Mouse (Mus musculus) midbrain, embryonic 14.5 days (tissue): Measurements from ENCODE around the gene Ccdc157. TPM values are rescaled to one million over a fixed set of nuclear protein-coding genes. Genes with fewer than 3 reads are reported as not detected.

ENCODE experiments used
- ATAC-seq: fragments of 200-750 bp; cut with Nextera tagmentation; 2 replicates; pipeline ENCODE4 v1.8.0; 2017; ENCODE audit warnings: moderate number of reproducible peaks, moderate library complexity; ENCODE audit not compliant: low FRiP score, low TSS enrichment
- DNase-seq: peaks from one replicate; pipeline ENCODE4 v3.0.0-alpha.2; 2015
- H3K27ac ChIP-seq: fragments of 300-500 bp; sonication (generic); replicated peaks from 2 replicates; pipeline ENCODE4 v1.5.1; 2014; ENCODE audit warnings: mild to moderate bottlenecking, low read depth, low read length, moderate library complexity
- H3K27me3 ChIP-seq: fragments of 300-500 bp; sonication (generic); 2 replicates; pipeline ENCODE4 v1.6.1; 2014; ENCODE audit warnings: low read length, control low read depth, mixed read lengths; ENCODE audit not compliant: control insufficient read depth, insufficient read depth
- H3K36me3 ChIP-seq: fragments of 300-500 bp; sonication (generic); 2 replicates; pipeline ENCODE4 v1.6.1; 2014; ENCODE audit warnings: low read length, control low read depth; ENCODE audit not compliant: control insufficient read depth, insufficient read depth
- H3K4me1 ChIP-seq: fragments of 300-500 bp; sonication (generic); 2 replicates; pipeline ENCODE4 v1.6.1; 2014; ENCODE audit warnings: mild to moderate bottlenecking, antibody characterized with exemption, low read length, control low read depth; ENCODE audit not compliant: control insufficient read depth, insufficient read depth
- H3K4me2 ChIP-seq: fragments of 300-500 bp; sonication (generic); 2 replicates; pipeline ENCODE4 v1.6.1; 2014; ENCODE audit warnings: mild to moderate bottlenecking, low read length, moderate library complexity
- H3K4me3 ChIP-seq: fragments of 300-500 bp; sonication (generic); replicated peaks from 2 replicates; pipeline ENCODE4 v1.5.1; 2014; ENCODE audit warnings: low read depth, low read length
- H3K9ac ChIP-seq: fragments of 300-500 bp; sonication (generic); replicated peaks from 2 replicates; pipeline ENCODE4 v1.6.1; 2014; ENCODE audit warnings: mild to moderate bottlenecking, low read length, moderate library complexity
- H3K9me3 ChIP-seq: fragments of 300-500 bp; sonication (generic); 2 replicates; pipeline ENCODE4 v1.6.1; 2016; ENCODE audit warnings: low read length, control low read depth, mixed read lengths; ENCODE audit not compliant: control insufficient read depth
- WGBS: fragments of 180-500 bp; shearing (Covaris S2); extraction: QIAGEN DNeasy Blood & Tissue Kit; methylation state at CpG from one replicate; pipeline ENCODE4 v1.1.7; 2014; 5-methylcytosine and 5-hydroxymethylcytosine counted together
- polyA plus RNA-seq: library from polyadenylated mRNA; unstranded; fragments of >200 nt; fragmentation: Nextera tagmentation; extraction: Ambion mirVana; gene quantifications from 2 replicates; pipeline ENCODE4 v1.2.1, GENCODE M21; 2014

The Ccdc157 gene
- polyA plus RNA-seq, 1 experiment from 2014 or later: 7.1 TPM

DNA sequence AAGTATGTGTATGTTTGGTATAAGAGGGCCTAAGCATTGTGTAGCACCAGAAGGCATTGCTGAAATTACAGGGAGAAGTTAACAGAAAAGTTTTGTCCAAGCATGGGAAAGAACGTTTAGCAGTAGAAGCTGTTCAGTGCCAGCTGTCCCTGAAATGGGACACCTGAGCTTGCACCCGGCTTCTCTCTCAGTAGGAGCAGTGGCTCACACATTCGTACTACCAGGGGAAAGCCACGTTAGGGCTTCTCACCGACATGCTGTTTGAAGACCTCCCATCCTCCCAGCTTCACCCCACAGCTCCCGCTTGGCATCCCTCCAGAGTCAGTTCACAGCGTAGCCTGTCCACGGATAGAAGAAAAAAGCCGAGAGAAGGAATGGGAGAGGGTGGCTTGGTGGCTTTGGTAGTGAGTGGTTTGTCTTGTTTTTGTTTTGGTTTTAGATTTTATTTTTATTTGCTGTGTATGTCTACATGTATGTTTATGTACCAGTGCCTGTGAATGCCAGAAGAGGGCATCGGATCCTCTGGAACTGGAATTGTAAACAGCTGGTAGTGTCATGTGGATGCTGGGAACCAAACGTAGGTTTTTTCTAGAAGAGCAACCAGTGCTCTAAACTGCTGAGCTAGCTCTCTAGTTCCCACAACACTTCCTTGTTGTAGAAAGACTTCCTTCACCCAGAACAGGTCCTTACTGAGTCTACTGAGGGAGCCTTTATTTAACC lies 42.0 kb upstream of the Ccdc157 start:
- DNase-seq (no peak), ATAC-seq (no peak)
- no peak overlapping the region for H3K27ac ChIP-seq
- no peaks in the 10 kb centered on the region for H3K9me3 ChIP-seq
- 76% methylated on average over 11 of the region's 11 CpGs for WGBS
- no peaks in the 10 kb centered on the region for H3K4me1 ChIP-seq
- H3K4me2 ChIP-seq: no peak overlapping the region
- no peak overlapping the region for H3K9ac ChIP-seq
- no peak overlapping the region for H3K4me3 ChIP-seq
- H3K27me3 ChIP-seq: no peaks in the 10 kb centered on the region
- peaks cover 8% of the 10 kb centered on the region for H3K36me3 ChIP-seq

DNA sequence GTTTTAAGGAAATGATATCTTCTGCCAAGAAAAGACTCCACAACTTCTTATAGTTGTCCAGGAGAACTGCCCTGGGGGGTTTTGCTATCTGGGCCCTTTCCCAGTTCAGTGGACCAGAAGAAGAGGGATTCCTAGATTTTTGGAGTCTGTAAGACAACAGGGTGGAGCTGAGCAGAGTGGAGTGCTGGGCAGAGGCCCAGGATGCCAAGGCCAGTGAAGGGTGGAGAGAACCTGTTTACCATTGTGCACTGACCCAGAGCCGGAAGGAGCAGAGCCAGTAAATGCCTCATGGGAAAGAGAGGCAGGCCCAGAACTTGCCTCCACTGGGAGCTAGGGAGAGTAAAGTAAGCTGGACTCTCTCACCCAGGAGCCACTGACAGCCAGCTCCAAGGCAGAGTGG lies 37.6 kb upstream of the Ccdc157 start:
- WGBS: 72% methylated on average over 1 of the region's 1 CpGs
- Histone ChIP-seq H3K9me3 (no peaks in the 10 kb centered on the region), H3K4me3 (no peak overlapping the region), H3K4me2 (no peak overlapping the region), H3K9ac (no peak overlapping the region), H3K4me1 (no peaks in the 10 kb centered on the region), H3K27ac (no peak overlapping the region), H3K36me3 (0 out of 2 replicates have a peak, but pooled peaks cover 3% of the 10 kb centered on the region), H3K27me3 (no peaks in the 10 kb centered on the region)
- DNase-seq (no peak), ATAC-seq (no peak)

DNA sequence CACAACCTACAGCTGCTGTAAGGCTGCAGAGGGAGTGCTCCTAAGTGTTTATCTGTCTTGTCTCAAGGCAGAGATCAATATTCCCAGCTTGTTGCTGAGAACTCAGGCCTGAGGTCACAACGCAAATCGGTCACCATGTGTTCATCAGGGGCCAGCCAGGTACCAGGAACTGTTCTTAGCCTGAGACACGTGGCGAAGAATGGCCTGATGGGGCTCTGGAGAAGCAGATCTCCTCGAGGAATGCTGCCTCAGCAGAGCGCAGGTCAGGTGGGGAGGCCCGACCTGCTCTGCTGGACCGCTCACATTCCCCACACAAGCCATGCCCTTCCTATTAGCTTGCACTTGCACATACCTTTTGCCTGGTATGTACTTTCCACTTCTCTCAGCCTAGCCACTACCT lies 36.5 kb upstream of the Ccdc157 start:
- Histone ChIP-seq H3K4me3 (no peak overlapping the region), H3K9ac (no peak overlapping the region), H3K9me3 (no peaks in the 10 kb centered on the region), H3K36me3 (0 out of 2 replicates have a peak, but pooled peaks cover 3% of the 10 kb centered on the region), H3K4me2 (no peak overlapping the region), H3K27ac (no peak overlapping the region), H3K27me3 (no peaks in the 10 kb centered on the region), H3K4me1 (no peaks in the 10 kb centered on the region)
- DNase-seq (no peak), ATAC-seq (no peak)
- 85% methylated on average over 8 of the region's 8 CpGs for WGBS

GRCm38 (mm10) chr11:4195597-4196031 lies 35.5 kb upstream of the Ccdc157 start:
- H3K4me2 ChIP-seq: no peak overlapping the region
- no peak for ATAC-seq

DNA sequence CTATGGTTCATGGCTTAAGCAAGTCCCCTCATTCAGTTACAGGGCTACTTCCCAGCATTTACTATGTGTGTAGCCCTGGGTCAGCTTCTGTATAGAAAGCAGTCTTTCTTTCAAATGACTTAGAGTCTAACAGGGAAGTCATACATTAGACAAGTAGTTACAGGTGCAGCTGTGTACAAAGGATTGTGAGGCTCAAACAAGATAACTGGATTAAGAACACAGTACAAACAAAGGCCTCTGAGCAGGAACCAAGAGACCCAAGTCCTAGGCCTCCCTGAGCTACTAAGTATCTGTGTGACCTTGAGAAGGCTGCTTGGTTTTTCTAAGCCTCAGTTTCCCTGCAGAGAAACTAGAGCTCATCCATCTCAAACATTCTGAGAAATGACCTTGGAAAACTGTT lies 33.3 kb upstream of the Ccdc157 start:
- H3K9me3 ChIP-seq: no peaks in the 10 kb centered on the region
- H3K36me3 ChIP-seq: 0 out of 2 replicates have a peak, but pooled peaks cover 3% of the 10 kb centered on the region
- H3K4me1 ChIP-seq: no peaks in the 10 kb centered on the region
- H3K27me3 ChIP-seq: no peaks in the 10 kb centered on the region
- no peak overlapping the region for H3K27ac ChIP-seq
- H3K9ac ChIP-seq: no peak overlapping the region
- DNase-seq (no peak), ATAC-seq (no peak)
- no peak overlapping the region for H3K4me3 ChIP-seq
- H3K4me2 ChIP-seq: no peak overlapping the region

More at GRCm38 (mm10) chr11:4195597-4196031, 35.5 kb upstream of the Ccdc157 start:
- no peaks in the 10 kb centered on the region for H3K9me3 ChIP-seq
- no peaks in the 10 kb centered on the region for H3K27me3 ChIP-seq
- no peak overlapping the region for H3K27ac ChIP-seq
- no peaks in the 10 kb centered on the region for H3K4me1 ChIP-seq
- H3K9ac ChIP-seq: no peak overlapping the region
- no peak overlapping the region for H3K4me3 ChIP-seq
- no peak for DNase-seq
- WGBS: 86% methylated on average over 3 of the region's 3 CpGs
- 0 out of 2 replicates have a peak, but pooled peaks cover 3% of the 10 kb centered on the region for H3K36me3 ChIP-seq

DNA sequence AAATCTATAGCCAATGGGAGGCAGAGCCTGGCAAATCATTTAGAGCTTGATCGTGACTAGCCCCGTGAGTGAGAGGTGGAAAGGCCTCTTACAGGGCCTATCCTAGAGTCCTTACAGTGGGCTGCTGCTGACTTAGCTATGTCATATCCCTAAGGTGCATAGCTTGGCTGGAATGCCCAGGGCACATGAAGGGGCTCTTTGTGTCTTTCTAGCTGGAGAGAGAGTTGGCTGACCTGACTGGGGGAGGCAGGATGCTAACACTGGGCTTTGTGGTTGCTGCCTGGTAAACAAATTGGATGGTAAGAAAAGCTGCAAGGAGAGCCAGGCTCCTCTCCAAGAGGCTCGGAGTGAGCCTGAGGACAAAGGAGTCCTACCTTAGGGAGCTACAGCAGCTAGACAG lies 32.7 kb upstream of the Ccdc157 start:
- H3K4me1 ChIP-seq: peaks cover 2% of the 10 kb centered on the region
- no peak overlapping the region for H3K27ac ChIP-seq
- no peak overlapping the region for H3K4me2 ChIP-seq
- no peak for ATAC-seq
- H3K9me3 ChIP-seq: no peaks in the 10 kb centered on the region
- no peaks in the 10 kb centered on the region for H3K27me3 ChIP-seq
- H3K4me3 ChIP-seq: no peak overlapping the region
- no peak overlapping the region for H3K9ac ChIP-seq
- DNase-seq: no peak
- WGBS: 83% methylated on average over 3 of the region's 3 CpGs
- H3K36me3 ChIP-seq: 0 out of 2 replicates have a peak, but pooled peaks cover 3% of the 10 kb centered on the region

DNA sequence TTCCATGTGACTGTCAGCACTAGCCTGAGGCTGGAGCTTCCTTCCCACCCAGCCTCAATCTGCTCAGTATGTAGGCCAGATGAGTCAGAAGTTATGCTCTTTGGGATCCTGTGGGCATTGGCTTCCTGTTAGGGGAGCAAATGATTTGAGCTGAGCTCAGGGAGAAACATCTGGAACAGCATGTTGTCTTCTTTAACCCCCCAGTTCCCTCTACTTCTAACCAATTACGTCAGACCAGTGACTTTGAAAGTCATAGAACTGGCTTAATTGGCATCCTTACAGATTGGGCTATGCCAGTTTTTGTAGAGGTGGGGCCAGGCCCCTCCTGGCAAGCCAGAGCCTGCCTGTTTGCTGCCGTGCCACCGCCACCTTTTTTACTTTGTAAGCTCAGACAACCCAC lies 30.6 kb upstream of the Ccdc157 start:
- Histone ChIP-seq H3K4me1 (peaks cover 10% of the 10 kb centered on the region), H3K27ac (no peak overlapping the region), H3K9ac (no peak overlapping the region), H3K27me3 (no peaks in the 10 kb centered on the region), H3K36me3 (0 out of 2 replicates have a peak, but pooled peaks cover 3% of the 10 kb centered on the region), H3K4me2 (no peak overlapping the region), H3K9me3 (no peaks in the 10 kb centered on the region), H3K4me3 (no peak overlapping the region)
- 88% methylated on average over 3 of the region's 3 CpGs for WGBS
- ATAC-seq: no peak
- no peak for DNase-seq

GRCm38 (mm10) chr11:4189182-4189581 lies 29.1 kb upstream of the Ccdc157 start:
- ATAC-seq (no peak), DNase-seq (no peak)
- Histone ChIP-seq H3K4me1 (peaks cover 10% of the 10 kb centered on the region), H3K9ac (no peak overlapping the region), H3K4me2 (no peak overlapping the region), H3K36me3 (0 out of 2 replicates have a peak, but pooled peaks cover 3% of the 10 kb centered on the region), H3K4me3 (no peak overlapping the region), H3K9me3 (no peaks in the 10 kb centered on the region), H3K27me3 (no peaks in the 10 kb centered on the region), H3K27ac (no peak overlapping the region)
- 86% methylated on average over 6 of the region's 6 CpGs for WGBS

DNA sequence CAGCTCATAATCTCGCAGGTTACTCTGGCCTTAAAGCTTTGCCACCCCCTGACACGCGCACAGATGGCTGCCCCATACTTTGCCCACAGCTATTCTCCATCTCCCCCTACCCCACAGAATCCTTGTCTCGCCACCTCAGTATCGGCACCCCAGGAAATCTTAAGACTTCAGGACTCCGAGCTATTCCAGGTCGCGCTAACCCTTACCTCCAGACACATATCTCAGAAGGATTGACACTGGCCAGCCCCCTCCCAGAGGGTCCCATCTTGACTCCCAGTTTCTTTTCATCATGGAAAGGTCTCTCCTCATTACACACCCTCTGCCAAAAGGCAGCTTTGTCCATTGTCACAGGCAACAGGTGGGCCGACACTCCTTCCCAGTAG lies 27.2 kb upstream of the Ccdc157 start:
- H3K27me3 ChIP-seq: no peaks in the 10 kb centered on the region
- 10% methylated on average over 9 of the region's 9 CpGs for WGBS
- no peak for ATAC-seq
- H3K4me2 ChIP-seq: peak overlapping the region; percentile 88
- peaks cover 10% of the 10 kb centered on the region for H3K4me1 ChIP-seq
- H3K27ac ChIP-seq: no peak overlapping the region
- no peaks in the 10 kb centered on the region for H3K9me3 ChIP-seq
- peak; percentile 10 for DNase-seq
- peak overlapping the region; percentile 84 for H3K9ac ChIP-seq
- peaks cover 10% of the 10 kb centered on the region for H3K36me3 ChIP-seq
- peak overlapping the region; percentile 84 for H3K4me3 ChIP-seq
